Mouse (Mus musculus) spleen, postnatal 14 days (tissue): Measurements from ENCODE around the gene Nceh1.

Source experiments
- DNase-seq, 2 experiments: peaks; one replicate each; pipeline ENCODE4 v3.0.0; 2021 to 2022; ENCODE audit warnings: low spot score in 2 of 2

The Nceh1 gene

GRCm38 (mm10) chr3:27190865-27191264 is 8.1 kb downstream of the Nceh1 start:
- no peak for DNase-seq

- no peak for DNase-seq
Observed at GRCm38 (mm10) chr3:27191856-27192255, 9.1 kb downstream of the Nceh1 start.

- no peak for DNase-seq
Observed at GRCm38 (mm10) chr3:27193844-27194317, 11.1 kb downstream of the Nceh1 start.

GRCm38 (mm10) chr3:27195153-27195552 is 12.4 kb downstream of the Nceh1 start:
- DNase-seq, result no peak

GRCm38 (mm10) chr3:27195573-27196227 is 12.9 kb downstream of the Nceh1 start:
- DNase-seq, result no peak

- no peak for DNase-seq
Observed at GRCm38 (mm10) chr3:27196529-27196928, 13.8 kb downstream of the Nceh1 start.

GRCm38 (mm10) chr3:27197816-27198215 is 15.1 kb downstream of the Nceh1 start:
- no peak for DNase-seq

- DNase-seq, result no peak
Observed at GRCm38 (mm10) chr3:27199120-27199519, 16.4 kb downstream of the Nceh1 start.

GRCm38 (mm10) chr3:27201728-27202411 is 19.1 kb downstream of the Nceh1 start:
- no peak for DNase-seq

- DNase-seq, result no peak
Observed at GRCm38 (mm10) chr3:27205068-27205467, 22.3 kb downstream of the Nceh1 start.

GRCm38 (mm10) chr3:27205514-27206220 is 22.9 kb downstream of the Nceh1 start:
- DNase-seq, result no peak

- no peak for DNase-seq
Observed at GRCm38 (mm10) chr3:27206221-27206560, 23.4 kb downstream of the Nceh1 start.

- DNase-seq, result no peak
Observed at GRCm38 (mm10) chr3:27206577-27206976, 23.8 kb downstream of the Nceh1 start.

- DNase-seq, result no peak
Observed at GRCm38 (mm10) chr3:27209707-27210106, 26.9 kb downstream of the Nceh1 start.

GRCm38 (mm10) chr3:27210271-27210670 is 27.5 kb downstream of the Nceh1 start:
- no peak for DNase-seq

GRCm38 (mm10) chr3:27214016-27214816 is 31.5 kb downstream of the Nceh1 start:
- DNase-seq, result no peak

GRCm38 (mm10) chr3:27217331-27217730 is 34.6 kb downstream of the Nceh1 start:
- DNase-seq, result no peak

- DNase-seq, result no peak
Observed at GRCm38 (mm10) chr3:27218604-27219003, 35.8 kb downstream of the Nceh1 start.

- no peak for DNase-seq
Observed at GRCm38 (mm10) chr3:27222052-27222451, 39.3 kb downstream of the Nceh1 start.

- DNase-seq, result no peak
Observed at GRCm38 (mm10) chr3:27222488-27222887, 39.7 kb downstream of the Nceh1 start.

- no peak for DNase-seq
Observed at GRCm38 (mm10) chr3:27227629-27228453, 45.1 kb downstream of the Nceh1 start.
